In the genomic region with DNA sequence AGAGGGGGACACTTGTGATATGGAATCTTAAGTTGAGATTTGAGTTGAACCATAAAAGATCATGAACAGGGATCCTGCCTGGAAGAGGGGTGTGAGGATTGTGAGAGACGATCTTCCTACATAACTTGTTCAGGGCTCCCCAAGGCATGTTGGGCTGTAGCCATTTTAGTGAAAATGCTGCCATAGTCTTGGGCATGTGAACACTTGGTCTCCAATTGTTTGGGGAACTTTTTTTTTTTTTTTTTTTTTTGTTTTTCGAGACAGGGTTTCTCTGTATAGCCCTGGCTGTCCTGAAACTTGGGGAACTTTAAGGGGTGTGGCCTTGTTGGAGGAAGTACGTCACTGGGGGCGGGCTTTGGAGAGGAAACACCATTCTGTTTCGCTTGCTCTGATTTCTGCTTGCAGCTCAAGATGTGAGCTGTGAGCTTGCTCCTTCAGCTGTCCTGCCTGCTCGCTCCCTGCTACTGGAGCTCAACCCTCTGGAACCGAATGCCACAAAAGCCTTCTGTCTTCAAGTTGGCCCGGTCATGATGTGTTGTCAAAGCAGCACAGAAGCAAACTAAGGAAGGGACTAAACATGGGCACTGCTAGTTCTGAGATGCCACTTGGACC, we compare ENCODE assay signal across 14 mouse cellular contexts.
A peak's percentile ranks its signal among the peaks of the same experiment; 100 is the strongest.
DNase-seq lines count a peak whose midpoint lies in the region; ATAC-seq and TF ChIP-seq lines count a peak whose summit lies in the region.
"Had no signal": no experiment of that assay in that cellular context is flagged by ENCODE, and none has a peak within 500 bp of the region (broad histone marks: within the 10 kb centered on the region; RNA-seq: fewer than 3 reads in every experiment).

No protein-coding gene starts in this region.

- no peak for ATAC-seq in hindbrain, embryonic 12.5 days (ENCODE audit: low FRiP score)
- ATAC-seq in hindbrain, embryonic 16.5 days, result no peak
- ATAC-seq in limb, embryonic 14.5 days (ENCODE audit: low FRiP score, low read depth), result peak; percentile 46; the same call in 1 of the 2 replicates
- ATAC-seq: forebrain, embryonic 15.5 days; intestine, embryonic 15.5 days; liver, embryonic 12.5 days had no signal

- H3K9ac ChIP-seq in hindbrain, embryonic 12.5 days, result no peak overlapping the region
- H3K9ac ChIP-seq in hindbrain, embryonic 16.5 days (ENCODE audit: low read depth, low read length), result no peak overlapping the region
- no peak overlapping the region for H3K9ac ChIP-seq in CH12.LX (ENCODE audit: insufficient read depth, low read depth)
- no peak overlapping the region for H3K9ac ChIP-seq in limb, embryonic 14.5 days (ENCODE audit: low read depth, low read length, severe bottlenecking)
- H3K9ac ChIP-seq: forebrain, embryonic 15.5 days; intestine, embryonic 15.5 days; liver, embryonic 12.5 days had no signal

- H3K4me3 ChIP-seq in hindbrain, embryonic 12.5 days, result no peak overlapping the region
- no peak overlapping the region for H3K4me3 ChIP-seq in hindbrain, embryonic 16.5 days (ENCODE audit: low read length)
- peak overlapping the region; percentile 15 to 60 (median 53) for H3K4me3 ChIP-seq in CH12.LX (replicated peaks in 1 of 3; ENCODE audit: low read depth in 2 of 3, low read length in 2 of 3, poor library complexity in 1 of 3)
- H3K4me3 ChIP-seq in brown adipose tissue, adult 24 weeks (ENCODE audit: insufficient read depth, low read depth, low read length), result peak overlapping the region; percentile 38
- no peak overlapping the region for H3K4me3 ChIP-seq in limb, embryonic 14.5 days (replicated peaks; ENCODE audit: low read length)
- H3K4me3 ChIP-seq: forebrain, embryonic 15.5 days; intestine, embryonic 15.5 days; liver, embryonic 12.5 days had no signal

- dilution Hi-C loops in CH12.LX (cut with MboI; ENCODE audit: extremely low pct_ligation_motif_present, extremely low pct_unique_long_range_greater_than_20kb, low sequenced_read_pairs), result no loop called here

- H3K36me3 ChIP-seq in hindbrain, embryonic 12.5 days, result no peaks in the 10 kb centered on the region
- no peaks in the 10 kb centered on the region for H3K36me3 ChIP-seq in hindbrain, embryonic 16.5 days (ENCODE audit: control insufficient read depth, insufficient read depth, low read length)
- H3K36me3 ChIP-seq in CH12.LX (replicated peaks in 1 of 2; ENCODE audit: control insufficient read depth in 1 of 2, insufficient read depth in 1 of 2, low read length in 1 of 2), result no peaks in the 10 kb centered on the region
- H3K36me3 ChIP-seq in limb, embryonic 14.5 days (ENCODE audit: control insufficient read depth, insufficient read depth, low read length), result no peaks in the 10 kb centered on the region
- H3K36me3 ChIP-seq: forebrain, embryonic 15.5 days; intestine, embryonic 15.5 days; liver, embryonic 12.5 days had no signal

- WGBS in hindbrain, embryonic 12.5 days, result 78% methylated on average over 8 of the region's 8 CpGs
- WGBS in hindbrain, embryonic 16.5 days, result 77% methylated on average over 8 of the region's 8 CpGs
- 73% methylated on average over 8 of the region's 8 CpGs for WGBS in limb, embryonic 14.5 days

- no peak for TF ChIP-seq EP300 in CH12.LX (IDR thresholded peaks at IDR 0.05; ENCODE audit: low read length)

- H3K4me1 ChIP-seq in hindbrain, embryonic 12.5 days, result peaks cover 8% of the 10 kb centered on the region; the same call in 1 of the 2 replicates
- peaks cover 4% of the 10 kb centered on the region; the same call in 1 of the 2 replicates for H3K4me1 ChIP-seq in hindbrain, embryonic 16.5 days (ENCODE audit: control insufficient read depth, insufficient read depth, low read depth, low read length)
- H3K4me1 ChIP-seq in CH12.LX (ENCODE audit: control insufficient read depth in 1 of 2, insufficient read depth in 2 of 2), result peaks cover 2 to 5% of the 10 kb centered on the region in 2 experiments; a peak in 1 of 4 replicates
- H3K4me1 ChIP-seq in brown adipose tissue, adult 24 weeks (ENCODE audit: control insufficient read depth, insufficient read depth, insufficient read length, low read length), result no peaks in the 10 kb centered on the region; the same call in 1 of the 2 replicates
- H3K4me1 ChIP-seq in limb, embryonic 14.5 days (ENCODE audit: control insufficient read depth, insufficient read depth, low read length), result peaks cover 19% of the 10 kb centered on the region; the same call in 1 of the 2 replicates
- H3K4me1 ChIP-seq: forebrain, embryonic 15.5 days; intestine, embryonic 15.5 days; liver, embryonic 12.5 days had no signal

- in situ Hi-C loops in CH12.LX (cut with MboI; ENCODE audit: low pct_ligation_motif_present, low pct_unique_long_range_greater_than_20kb, low sequenced_read_pairs), result no loop called here

- TF ChIP-seq POLR2A in CH12.LX (IDR thresholded peaks at IDR 0.05; ENCODE audit: low read depth, low read length), result peak; percentile 39; the same call in 1 of the 2 replicates
- TF ChIP-seq POLR2A in limb, embryonic 14.5 days (IDR thresholded peaks at IDR 0.05; ENCODE audit: borderline replicate concordance, extremely low read depth, insufficient read depth, insufficient read length), result no peak

- no peaks in the 10 kb centered on the region for H3K27me3 ChIP-seq in hindbrain, embryonic 12.5 days
- no peaks in the 10 kb centered on the region for H3K27me3 ChIP-seq in hindbrain, embryonic 16.5 days (replicated peaks; ENCODE audit: control insufficient read depth, insufficient read depth, low read length)
- peaks cover 2% of the 10 kb centered on the region for H3K27me3 ChIP-seq in CH12.LX (replicated peaks)
- H3K27me3 ChIP-seq in limb, embryonic 14.5 days (ENCODE audit: control insufficient read depth, insufficient read depth, low read length), result no peaks in the 10 kb centered on the region
- H3K27me3 ChIP-seq: forebrain, embryonic 15.5 days; intestine, embryonic 15.5 days; liver, embryonic 12.5 days had no signal

- no peak for TF ChIP-seq CTCF in CH12.LX (conservative IDR thresholded peaks at IDR 0.05 in 1 of 2, IDR thresholded peaks at IDR 0.05 in 1 of 2; ENCODE audit: low read depth in 2 of 2, low read length in 2 of 2)

- H3K79me2 ChIP-seq in CH12.LX (replicated peaks; ENCODE audit: control insufficient read depth, extremely low read depth, insufficient read depth, poor library complexity, severe bottlenecking), result no peaks in the 10 kb centered on the region

- no peaks in the 10 kb centered on the region for H3K9me3 ChIP-seq in hindbrain, embryonic 12.5 days (replicated peaks)
- no peaks in the 10 kb centered on the region for H3K9me3 ChIP-seq in hindbrain, embryonic 16.5 days (ENCODE audit: control insufficient read depth, low read length)
- H3K9me3 ChIP-seq in CH12.LX (replicated peaks; ENCODE audit: low read length), result no peaks in the 10 kb centered on the region
- H3K9me3 ChIP-seq in limb, embryonic 14.5 days (ENCODE audit: control insufficient read depth, low read length), result no peaks in the 10 kb centered on the region
- H3K9me3 ChIP-seq: forebrain, embryonic 15.5 days; intestine, embryonic 15.5 days; liver, embryonic 12.5 days had no signal

- H3K4me2 ChIP-seq in hindbrain, embryonic 12.5 days (replicated peaks), result no peak overlapping the region
- no peak overlapping the region for H3K4me2 ChIP-seq in hindbrain, embryonic 16.5 days (ENCODE audit: low read length)
- H3K4me2 ChIP-seq in CH12.LX (ENCODE audit: insufficient read depth, low read depth, poor library complexity, severe bottlenecking), result no peak overlapping the region; the same call in 1 of the 2 replicates
- no peak overlapping the region for H3K4me2 ChIP-seq in limb, embryonic 14.5 days (replicated peaks; ENCODE audit: low read depth, low read length, severe bottlenecking)
- H3K4me2 ChIP-seq: forebrain, embryonic 15.5 days; intestine, embryonic 15.5 days; liver, embryonic 12.5 days had no signal

- no peak for TF ChIP-seq RAD21 in CH12.LX (IDR thresholded peaks at IDR 0.05; ENCODE audit: low read depth, low read length)

- H3K27ac ChIP-seq in hindbrain, embryonic 12.5 days, result 0 out of 2 replicates have a peak overlapping the region, but pooled peaks have one; percentile 62
- no peak overlapping the region for H3K27ac ChIP-seq in hindbrain, embryonic 16.5 days (ENCODE audit: low read depth, low read length)
- H3K27ac ChIP-seq in CH12.LX (ENCODE audit: insufficient read depth, low read depth), result no peak overlapping the region
- no peak overlapping the region for H3K27ac ChIP-seq in brown adipose tissue, adult 24 weeks (replicated peaks; ENCODE audit: low read depth, low read length)
- no peak overlapping the region for H3K27ac ChIP-seq in limb, embryonic 14.5 days (replicated peaks; ENCODE audit: low read depth, low read length)
- H3K27ac ChIP-seq: forebrain, embryonic 15.5 days; intestine, embryonic 15.5 days; liver, embryonic 12.5 days had no signal

- DNase-seq in CH12.LX (ENCODE audit: extremely low read depth), result peak; percentile 68
- no peak for DNase-seq in limb, embryonic 14.5 days (ENCODE audit: low spot score)
- DNase-seq in right cerebral cortex, postnatal 10 days (ENCODE audit: low spot score in 2 of 2), result no peak
- no peak for DNase-seq in layer of hippocampus, adult 18-20 months (ENCODE audit: low spot score in 2 of 2)
- no peak for DNase-seq in urinary bladder, postnatal 36 days (ENCODE audit: low spot score in 2 of 2)
- DNase-seq: cerebellum, adult 18-20 months; lung, postnatal 36 days; thymus, adult 2 months had no signal

TF ChIP-seq in CH12.LX, 34 proteins besides CTCF, POLR2A, EP300 and RAD21:
- TF ChIP-seq MAX (IDR thresholded peaks at IDR 0.05; ENCODE audit: low read length) (no peak), HCFC1 (IDR thresholded peaks at IDR 0.05; ENCODE audit: low read depth, low read length) (peak; percentile 12; the same call in 1 of the 2 replicates), TCF12 (IDR thresholded peaks at IDR 0.05; ENCODE audit: low read depth, low read length) (no peak), RCOR1 (conservative IDR thresholded peaks at IDR 0.05; ENCODE audit: low read depth, low read length) (no peak), NELFE (IDR thresholded peaks at IDR 0.05; ENCODE audit: low read depth, low read length) (peak; percentile 53; the same call in 1 of the 2 replicates), JUND (conservative IDR thresholded peaks at IDR 0.05; ENCODE audit: low read depth, low read length) (no peak), ZNF384 (IDR thresholded peaks at IDR 0.05; ENCODE audit: low read depth, low read length) (peak; percentile 37; the same call in 1 of the 2 replicates), MEF2A (IDR thresholded peaks at IDR 0.05; ENCODE audit: borderline replicate concordance, low read depth, low read length) (no peak)

Comparison
In these comparisons a context has a peak if more than half of its experiments do, and no peak if none do; other contexts are left out.
1. H3K4me3 ChIP-seq: peak in CH12.LX (3 of 3) and brown adipose tissue, adult 24 weeks (single experiment); none in hindbrain, embryonic 12.5 days (single experiment), hindbrain, embryonic 16.5 days (single experiment) and limb, embryonic 14.5 days (single experiment).